Mouse (Mus musculus) intestine, embryonic 15.5 days (tissue): ENCODE measurements at regions not wholly inside any gene's neighbourhood (a gene's known extent, or its start where the extent isn't known, plus 50 kb on each side); places are given as distances from the start of the nearest gene placed in this dataset.

Source experiments
- ATAC-seq: fragments of 200-750 bp; cut with Nextera tagmentation; 2 replicates; pipeline ENCODE4 v1.8.0; 2017; ENCODE audit warnings: moderate TSS enrichment, moderate library complexity
- H3K27ac ChIP-seq: fragments of 300-500 bp; sonication (generic); 2 replicates; pipeline ENCODE4 v1.5.1; 2015; ENCODE audit warnings: mild to moderate bottlenecking, inconsistent platforms
- H3K27me3 ChIP-seq: fragments of 300-500 bp; sonication (generic); replicated peaks from 2 replicates; pipeline ENCODE4 v1.6.1; 2015; ENCODE audit warnings: inconsistent platforms
- H3K36me3 ChIP-seq: fragments of 300-500 bp; sonication (generic); 2 replicates; pipeline ENCODE4 v1.6.1; 2015; ENCODE audit warnings: inconsistent platforms
- H3K4me1 ChIP-seq: fragments of 300-500 bp; sonication (generic); replicated peaks from 2 replicates; pipeline ENCODE4 v1.6.1; 2015; ENCODE audit warnings: inconsistent platforms
- H3K4me2 ChIP-seq: fragments of 300-500 bp; sonication (generic); replicated peaks from 2 replicates; pipeline ENCODE4 v1.6.1; 2015; ENCODE audit warnings: mild to moderate bottlenecking, inconsistent platforms
- H3K4me3 ChIP-seq: fragments of 300-500 bp; sonication (generic); replicated peaks from 2 replicates; pipeline ENCODE4 v1.5.1; 2015; ENCODE audit warnings: inconsistent platforms
- H3K9ac ChIP-seq: fragments of 300-500 bp; sonication (generic); 2 replicates; pipeline ENCODE4 v1.6.1; 2015; ENCODE audit warnings: inconsistent platforms
- H3K9me3 ChIP-seq: fragments of 300-500 bp; sonication (generic); 2 replicates; pipeline ENCODE4 v1.6.1; 2016; ENCODE audit warnings: inconsistent platforms
- WGBS: fragments of 180-500 bp; shearing (Covaris S2); methylation state at CpG from one replicate; pipeline ENCODE4 v1.1.7; 2015; 5-methylcytosine and 5-hydroxymethylcytosine counted together

GRCm38 (mm10) chr4:81724751-81725150 is 282.1 kb upstream of the Mpdz start:
- ATAC-seq: no peak
- 97% methylated on average over 2 of the region's 2 CpGs for WGBS
- H3K9ac ChIP-seq: no peak overlapping the region

DNA sequence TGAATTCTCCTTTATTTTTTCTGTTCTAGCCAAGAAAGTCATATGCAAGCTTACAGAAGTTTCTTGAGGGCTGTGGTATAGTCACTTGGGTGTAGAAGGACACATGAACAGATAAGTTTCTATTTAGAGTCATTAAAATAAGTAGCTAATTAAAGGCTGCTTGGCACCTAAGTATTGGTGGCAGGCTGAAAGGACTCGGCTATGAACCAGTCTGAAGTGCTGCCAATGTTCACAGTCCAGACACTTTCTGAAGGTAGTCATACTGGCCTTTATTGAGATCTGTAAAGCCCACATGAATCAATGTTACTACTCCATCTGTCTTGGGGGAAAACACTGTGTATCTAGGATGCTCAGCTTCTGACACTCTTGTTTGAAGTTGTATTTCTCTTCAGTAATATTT is 269.8 kb upstream of the Mpdz start:
- Histone ChIP-seq H3K4me2 (no peak overlapping the region), H3K9me3 (no peaks in the 10 kb centered on the region), H3K27me3 (no peaks in the 10 kb centered on the region), H3K36me3 (no peaks in the 10 kb centered on the region), H3K9ac (no peak overlapping the region), H3K4me1 (no peaks in the 10 kb centered on the region), H3K27ac (no peak overlapping the region), H3K4me3 (no peak overlapping the region)
- ATAC-seq: no peak
- WGBS: 64% methylated on average over 1 of the region's 1 CpGs

More at GRCm38 (mm10) chr4:81724751-81725150, 282.1 kb upstream of the Mpdz start:
- no peak overlapping the region for H3K4me3 ChIP-seq
- no peaks in the 10 kb centered on the region for H3K9me3 ChIP-seq
- H3K27me3 ChIP-seq: no peaks in the 10 kb centered on the region
- no peaks in the 10 kb centered on the region for H3K36me3 ChIP-seq
- no peak overlapping the region for H3K4me2 ChIP-seq
- H3K4me1 ChIP-seq: 0 out of 2 replicates have a peak, but pooled peaks cover 3% of the 10 kb centered on the region
- H3K27ac ChIP-seq: no peak overlapping the region

DNA sequence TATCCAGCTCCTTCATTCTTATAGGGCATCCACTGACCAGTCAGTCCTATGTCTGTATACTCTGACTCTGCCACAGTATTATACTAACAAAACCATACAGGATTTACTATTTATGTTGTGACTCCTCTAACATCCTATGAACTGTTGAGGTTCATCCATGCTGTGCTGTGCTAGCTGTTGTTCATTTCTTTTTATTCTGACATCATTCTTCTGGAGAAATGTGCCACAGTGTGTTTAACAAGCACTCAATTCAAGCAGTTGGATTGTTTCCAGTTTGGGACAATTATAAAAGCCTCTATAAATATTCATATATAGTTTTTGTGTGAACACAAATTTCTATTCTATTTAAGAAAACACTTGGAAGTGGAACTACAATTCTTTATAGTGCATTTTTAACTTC is 252.6 kb upstream of the Mpdz start:
- Histone ChIP-seq H3K9me3 (no peaks in the 10 kb centered on the region), H3K27me3 (no peaks in the 10 kb centered on the region), H3K9ac (no peak overlapping the region), H3K27ac (no peak overlapping the region), H3K4me2 (no peak overlapping the region), H3K36me3 (no peaks in the 10 kb centered on the region), H3K4me1 (no peaks in the 10 kb centered on the region), H3K4me3 (no peak overlapping the region)
- ATAC-seq: no peak

GRCm38 (mm10) chr4:81677205-81677604 is 234.6 kb upstream of the Mpdz start:
- Histone ChIP-seq H3K27me3 (no peaks in the 10 kb centered on the region), H3K4me3 (no peak overlapping the region), H3K9me3 (no peaks in the 10 kb centered on the region), H3K4me2 (no peak overlapping the region), H3K9ac (no peak overlapping the region), H3K4me1 (no peaks in the 10 kb centered on the region), H3K36me3 (no peaks in the 10 kb centered on the region), H3K27ac (no peak overlapping the region)
- WGBS: 75% methylated on average over 2 of the region's 2 CpGs
- ATAC-seq: no peak

- Histone ChIP-seq H3K4me3 (no peak overlapping the region), H3K9me3 (no peaks in the 10 kb centered on the region), H3K4me2 (no peak overlapping the region), H3K27ac (no peak overlapping the region), H3K9ac (no peak overlapping the region), H3K27me3 (no peaks in the 10 kb centered on the region), H3K36me3 (no peaks in the 10 kb centered on the region), H3K4me1 (no peaks in the 10 kb centered on the region)
- WGBS: 82% methylated on average over 2 of the region's 2 CpGs
- ATAC-seq: no peak
These were observed 232.3 kb upstream of the Mpdz start for GRCm38 (mm10) chr4:81674871-81675270.

DNA sequence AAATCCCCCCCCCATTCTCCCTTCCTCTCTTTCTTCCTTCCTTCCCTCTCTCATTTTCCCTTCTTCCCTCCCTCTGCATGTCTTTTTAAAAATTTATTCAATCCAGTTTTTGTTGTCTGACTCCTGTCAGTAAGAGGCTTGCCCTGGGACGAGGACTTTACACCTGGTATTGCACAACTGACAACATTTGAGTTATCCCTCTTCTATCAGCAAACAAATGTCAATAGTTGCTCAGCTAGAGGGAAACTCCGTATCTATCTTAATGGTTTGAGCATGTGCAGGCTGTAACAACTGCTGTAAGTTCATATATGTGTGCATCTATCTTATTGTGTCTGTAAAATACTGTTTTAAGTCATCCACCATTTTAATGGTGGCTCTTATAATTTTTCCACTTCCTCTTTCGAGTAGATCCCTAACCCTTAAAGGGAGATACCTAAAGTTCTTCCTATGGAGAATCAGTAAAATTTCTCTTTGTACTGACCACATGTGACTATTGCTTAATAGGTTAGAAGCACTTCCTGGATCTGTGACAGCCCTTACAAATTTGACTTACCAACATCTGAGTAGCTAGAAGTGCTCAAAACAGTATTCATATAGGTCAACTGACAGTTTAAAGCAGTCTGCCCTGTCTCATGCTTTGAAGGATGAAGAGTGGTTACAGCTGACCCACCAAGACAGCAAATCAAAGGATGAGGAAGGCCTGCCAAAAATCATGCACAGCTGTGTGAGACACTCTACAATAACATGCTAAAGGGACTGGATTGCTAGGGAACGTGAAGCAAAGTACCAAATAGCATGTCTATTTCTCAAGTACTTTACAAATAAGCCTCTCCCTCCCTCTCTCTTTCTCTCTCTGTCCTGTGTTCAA is 231.0 kb upstream of the Mpdz start:
- Histone ChIP-seq H3K4me2 (no peak overlapping the region), H3K4me1 (peaks cover 5% of the 10 kb centered on the region; the same call in 1 of the 2 replicates), H3K4me3 (no peak overlapping the region), H3K27me3 (no peaks in the 10 kb centered on the region), H3K36me3 (no peaks in the 10 kb centered on the region), H3K27ac (no peak overlapping the region), H3K9ac (no peak overlapping the region), H3K9me3 (no peaks in the 10 kb centered on the region)
- no peak for ATAC-seq
- WGBS: 56% methylated on average over 4 of the region's 4 CpGs

DNA sequence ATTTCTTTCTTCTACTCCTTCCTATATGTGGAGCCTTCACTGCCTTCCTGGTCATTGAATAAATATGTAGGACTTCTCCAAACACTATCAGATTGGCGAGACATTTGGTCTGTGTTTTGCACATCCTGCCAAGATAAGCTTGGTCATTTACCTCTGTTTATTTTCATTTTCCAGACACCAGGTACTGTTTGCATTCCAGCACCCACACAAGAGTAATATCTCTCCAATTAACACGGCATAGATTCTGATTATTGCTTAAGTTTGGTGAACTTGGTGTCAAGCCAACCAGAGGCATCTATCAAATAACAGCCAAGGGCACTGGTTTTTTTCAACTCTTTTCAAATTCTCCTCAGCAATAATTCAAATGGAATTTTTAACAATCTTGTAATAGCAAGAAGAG is 229.4 kb upstream of the Mpdz start:
- Histone ChIP-seq H3K27ac (no peak overlapping the region), H3K9ac (no peak overlapping the region), H3K36me3 (no peaks in the 10 kb centered on the region), H3K4me3 (no peak overlapping the region), H3K27me3 (no peaks in the 10 kb centered on the region), H3K9me3 (no peaks in the 10 kb centered on the region), H3K4me2 (no peak overlapping the region), H3K4me1 (peaks cover 5% of the 10 kb centered on the region; the same call in 1 of the 2 replicates)
- no peak for ATAC-seq
- 40% methylated on average over 2 of the region's 2 CpGs for WGBS

DNA sequence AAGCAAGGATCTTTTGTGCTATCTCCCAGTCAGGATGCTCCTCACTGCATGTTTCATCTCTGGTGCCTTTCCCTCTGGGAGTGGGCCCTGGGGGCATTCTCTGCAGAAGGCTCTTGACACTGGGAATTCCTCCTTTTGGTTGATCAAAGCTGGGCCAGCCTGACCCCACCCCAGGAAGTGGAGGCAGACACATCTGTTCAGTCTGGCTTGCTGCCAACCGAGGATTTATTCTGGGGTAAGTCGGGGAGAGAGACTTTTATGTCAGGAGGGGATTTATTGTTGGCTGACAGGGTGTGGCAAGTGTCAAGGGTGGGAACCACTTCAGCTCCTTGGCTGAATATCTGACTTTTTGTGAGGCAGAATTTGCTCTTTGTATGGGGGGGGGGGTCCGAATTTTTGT is 226.6 kb upstream of the Mpdz start:
- WGBS: 14% methylated on average over 3 of the region's 3 CpGs
- H3K9ac ChIP-seq: no peak overlapping the region
- no peaks in the 10 kb centered on the region for H3K36me3 ChIP-seq
- H3K4me2 ChIP-seq: no peak overlapping the region
- H3K4me1 ChIP-seq: peaks cover 5% of the 10 kb centered on the region; the same call in 1 of the 2 replicates
- ATAC-seq: peak; percentile 83
- no peak overlapping the region for H3K27ac ChIP-seq
- no peaks in the 10 kb centered on the region for H3K27me3 ChIP-seq
- H3K4me3 ChIP-seq: no peak overlapping the region
- H3K9me3 ChIP-seq: no peaks in the 10 kb centered on the region

DNA sequence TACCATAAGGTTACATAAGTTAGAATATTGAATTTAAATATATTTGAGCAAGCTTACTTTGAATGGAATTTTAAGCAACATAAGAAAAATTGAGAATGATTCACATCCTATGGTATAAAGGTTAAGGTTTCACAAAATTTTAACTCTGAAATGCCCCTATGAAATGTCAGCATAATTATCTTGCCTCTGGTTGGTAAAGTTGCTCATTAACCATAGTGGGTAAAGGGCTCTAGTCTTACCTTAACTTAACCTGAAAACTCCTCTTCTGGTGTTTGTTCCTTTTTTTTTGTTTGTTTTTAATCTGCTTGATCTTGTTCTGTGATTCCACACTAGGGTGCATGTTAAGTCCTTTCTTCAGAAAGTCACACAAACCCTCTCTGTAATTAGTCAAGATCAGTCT is 218.5 kb upstream of the Mpdz start:
- ATAC-seq: no peak
- H3K9me3 ChIP-seq: no peaks in the 10 kb centered on the region
- no peak overlapping the region for H3K27ac ChIP-seq
- no peak overlapping the region for H3K9ac ChIP-seq
- H3K36me3 ChIP-seq: no peaks in the 10 kb centered on the region
- no peaks in the 10 kb centered on the region for H3K4me1 ChIP-seq
- no peaks in the 10 kb centered on the region for H3K27me3 ChIP-seq
- H3K4me3 ChIP-seq: no peak overlapping the region
- no peak overlapping the region for H3K4me2 ChIP-seq

GRCm38 (mm10) chr4:81628496-81628828 is 185.8 kb upstream of the Mpdz start:
- Histone ChIP-seq H3K27ac (no peak overlapping the region), H3K9ac (no peak overlapping the region), H3K4me2 (no peak overlapping the region), H3K36me3 (no peaks in the 10 kb centered on the region), H3K4me3 (no peak overlapping the region), H3K9me3 (no peaks in the 10 kb centered on the region), H3K27me3 (no peaks in the 10 kb centered on the region), H3K4me1 (no peaks in the 10 kb centered on the region)
- no peak for ATAC-seq
- 67% methylated on average over 3 of the region's 3 CpGs for WGBS

DNA sequence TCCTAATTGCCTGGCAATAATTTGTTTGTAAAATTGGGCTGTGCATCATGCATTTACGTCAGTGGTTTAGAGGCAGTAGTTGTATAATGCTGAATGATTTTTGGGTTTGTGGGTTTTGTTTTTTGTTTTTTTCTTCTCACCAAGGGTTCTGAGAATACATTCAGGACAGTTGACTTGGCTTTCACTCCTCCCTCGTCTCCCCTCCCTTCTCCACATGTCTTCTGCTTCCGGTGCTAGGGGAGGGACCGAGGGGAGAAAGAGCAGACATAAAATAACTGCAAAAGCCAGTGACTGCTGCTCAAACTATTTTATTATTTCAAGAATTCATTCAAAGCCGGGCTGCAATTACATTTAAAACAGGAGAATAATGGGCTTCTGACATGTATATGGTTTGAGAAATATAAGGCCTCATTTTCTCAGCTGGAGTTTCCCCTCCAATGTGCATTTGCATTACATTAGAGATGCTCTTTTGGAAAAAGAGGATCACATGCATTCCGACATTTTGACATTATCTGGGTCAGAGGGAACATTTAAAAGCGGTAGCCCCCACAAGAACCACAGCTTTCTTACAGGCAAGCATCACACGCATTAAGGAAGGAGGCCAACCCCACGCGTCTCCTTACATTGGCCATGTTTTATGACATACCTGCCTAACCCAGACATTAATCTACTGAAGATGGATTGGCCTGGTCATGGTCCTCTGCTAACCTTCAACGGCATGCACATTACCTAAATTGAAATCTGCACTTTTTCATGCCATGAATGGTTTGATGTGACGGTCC is 185.3 kb upstream of the Mpdz start:
- H3K27me3 ChIP-seq: no peaks in the 10 kb centered on the region

GRCm38 (mm10) chr4:81625348-81625934 is 182.8 kb upstream of the Mpdz start:
- Histone ChIP-seq H3K4me3 (no peak overlapping the region), H3K9ac (no peak overlapping the region), H3K36me3 (no peaks in the 10 kb centered on the region), H3K4me2 (no peak overlapping the region), H3K27me3 (no peaks in the 10 kb centered on the region), H3K27ac (no peak overlapping the region), H3K4me1 (no peaks in the 10 kb centered on the region), H3K9me3 (no peaks in the 10 kb centered on the region)
- 67% methylated on average over 10 of the region's 10 CpGs for WGBS
- no peak for ATAC-seq

More for the DNA sequence above, 185.3 kb upstream of the Mpdz start:
- H3K4me2 ChIP-seq: no peak overlapping the region
- H3K4me1 ChIP-seq: no peaks in the 10 kb centered on the region
- no peak overlapping the region for H3K4me3 ChIP-seq
- H3K9ac ChIP-seq: no peak overlapping the region
- H3K36me3 ChIP-seq: no peaks in the 10 kb centered on the region
- no peak overlapping the region for H3K27ac ChIP-seq
- 59% methylated on average over 12 of the region's 12 CpGs for WGBS
- H3K9me3 ChIP-seq: no peaks in the 10 kb centered on the region
- no peak for ATAC-seq
